Mouse (Mus musculus): ENCODE results near the gene Foxn3. TPM values are rescaled to one million over a fixed set of nuclear protein-coding genes. Genes with fewer than 3 reads are reported as not detected.

The Foxn3 gene
- polyA plus RNA-seq, 1 experiment, result 71.3 TPM

DNA sequence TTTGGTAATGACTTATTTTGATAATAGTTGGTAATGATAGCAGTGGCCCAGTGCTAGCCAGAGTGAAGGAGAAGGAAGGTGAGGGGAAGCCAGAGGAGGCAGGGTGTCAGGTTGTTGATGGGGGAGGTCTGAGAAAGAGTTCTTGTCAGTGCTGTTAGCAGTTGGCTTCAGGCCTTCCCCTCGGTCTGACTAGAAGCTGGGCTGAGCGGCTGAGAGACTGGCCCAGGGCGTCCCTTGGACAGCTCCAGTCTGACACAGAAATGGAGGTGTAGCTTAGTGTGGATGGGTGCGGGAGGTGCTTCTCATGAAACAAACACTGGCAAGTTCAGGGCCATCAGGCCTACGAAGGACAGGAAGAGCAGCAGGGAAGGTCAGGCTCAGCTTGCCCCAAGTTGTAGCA, 276.3 kb downstream of the Foxn3 start:
- Histone ChIP-seq H3K36me3 (ENCODE audit: control insufficient read depth, insufficient read depth, low read length) (no peaks in the 10 kb centered on the region), H3K4me3 (ENCODE audit: control insufficient read depth, insufficient read depth, low read length) (no peak overlapping the region), H3K4me1 (replicated peaks; ENCODE audit: control insufficient read depth, insufficient read depth, low read length) (peaks cover 40% of the 10 kb centered on the region), H3K27ac (ENCODE audit: control insufficient read depth, insufficient read depth, low read length) (no peak overlapping the region), H3K27me3 (ENCODE audit: control insufficient read depth, insufficient read depth, low read length) (no peaks in the 10 kb centered on the region)
- TF ChIP-seq POLR2A (IDR thresholded peaks at IDR 0.05; ENCODE audit: control insufficient read depth, extremely low read depth, insufficient read depth, low read length, poor library complexity) (no peak), CTCF (IDR thresholded peaks at IDR 0.05; ENCODE audit: borderline replicate concordance, control insufficient read depth, extremely low read depth, insufficient read depth, low read length, poor library complexity) (no peak)
- 94% methylated on average over 5 of the region's 5 CpGs for WGBS
- DNase-seq, result no peak

- no peak overlapping the region for H3K4me3 ChIP-seq (ENCODE audit: control insufficient read depth, insufficient read depth, low read length)
- no peaks in the 10 kb centered on the region for H3K36me3 ChIP-seq (ENCODE audit: control insufficient read depth, insufficient read depth, low read length)
- H3K27ac ChIP-seq (ENCODE audit: control insufficient read depth, insufficient read depth, low read length), result no peak overlapping the region
- no peak for DNase-seq
- H3K27me3 ChIP-seq (ENCODE audit: control insufficient read depth, insufficient read depth, low read length), result no peaks in the 10 kb centered on the region
- TF ChIP-seq CTCF (IDR thresholded peaks at IDR 0.05; ENCODE audit: borderline replicate concordance, control insufficient read depth, extremely low read depth, insufficient read depth, low read length, poor library complexity) (no peak), POLR2A (IDR thresholded peaks at IDR 0.05; ENCODE audit: control insufficient read depth, extremely low read depth, insufficient read depth, low read length, poor library complexity) (no peak)
- peaks cover 40% of the 10 kb centered on the region for H3K4me1 ChIP-seq (replicated peaks; ENCODE audit: control insufficient read depth, insufficient read depth, low read length)
- 92% methylated on average over 6 of the region's 6 CpGs for WGBS
Observed at GRCm38 (mm10) chr12:99286662-99287061, 276.7 kb downstream of the Foxn3 start.

DNA sequence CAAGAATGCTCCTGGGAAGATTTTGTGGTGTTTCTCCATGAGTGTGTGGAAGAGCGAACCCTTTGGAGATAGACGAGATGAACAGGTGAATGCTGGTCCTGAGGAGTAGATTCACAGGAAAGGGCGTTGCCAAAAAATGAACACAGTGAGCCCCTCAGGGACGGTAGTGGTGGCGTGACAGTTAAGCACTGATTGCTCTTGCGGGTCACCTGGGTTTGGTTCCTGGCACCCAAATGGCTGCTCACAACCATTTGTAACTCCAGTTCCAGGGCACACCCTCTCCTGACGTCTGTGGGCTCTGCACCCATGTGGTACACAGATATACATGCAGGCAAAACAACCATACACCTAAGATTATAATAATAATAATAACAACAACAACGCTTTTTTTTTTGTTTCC, 277.7 kb downstream of the Foxn3 start:
- no peak for DNase-seq
- Histone ChIP-seq H3K4me3 (ENCODE audit: control insufficient read depth, insufficient read depth, low read length) (no peak overlapping the region), H3K36me3 (ENCODE audit: control insufficient read depth, insufficient read depth, low read length) (no peaks in the 10 kb centered on the region), H3K27me3 (ENCODE audit: control insufficient read depth, insufficient read depth, low read length) (no peaks in the 10 kb centered on the region), H3K27ac (ENCODE audit: control insufficient read depth, insufficient read depth, low read length) (no peak overlapping the region), H3K4me1 (replicated peaks; ENCODE audit: control insufficient read depth, insufficient read depth, low read length) (peaks cover 34% of the 10 kb centered on the region)
- WGBS, result 94% methylated on average over 8 of the region's 8 CpGs
- TF ChIP-seq CTCF (IDR thresholded peaks at IDR 0.05; ENCODE audit: borderline replicate concordance, control insufficient read depth, extremely low read depth, insufficient read depth, low read length, poor library complexity) (no peak), POLR2A (IDR thresholded peaks at IDR 0.05; ENCODE audit: control insufficient read depth, extremely low read depth, insufficient read depth, low read length, poor library complexity) (no peak)

DNA sequence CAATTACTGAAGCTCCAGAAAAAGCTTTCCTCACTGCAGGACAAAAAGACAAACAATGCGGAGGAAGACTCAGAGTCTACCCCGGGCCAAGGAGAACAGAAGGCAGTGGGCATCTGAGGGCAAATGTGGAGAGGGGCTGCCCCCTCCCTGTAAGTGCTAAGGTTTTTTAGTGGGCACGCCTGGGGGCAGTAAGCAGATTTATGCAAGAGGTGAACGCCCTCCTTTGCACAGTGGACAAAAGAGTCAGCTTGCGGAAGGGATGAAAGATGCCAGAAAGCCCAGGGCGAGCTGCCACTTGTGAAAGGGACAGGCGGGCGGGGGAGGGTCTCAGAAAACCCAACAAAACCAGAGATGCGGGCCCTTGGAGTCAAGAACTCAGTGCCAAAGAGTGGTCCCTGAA, 278.2 kb downstream of the Foxn3 start:
- H3K27ac ChIP-seq (ENCODE audit: control insufficient read depth, insufficient read depth, low read length), result no peak overlapping the region
- 91% methylated on average over 9 of the region's 9 CpGs for WGBS
- no peaks in the 10 kb centered on the region for H3K27me3 ChIP-seq (ENCODE audit: control insufficient read depth, insufficient read depth, low read length)
- no peaks in the 10 kb centered on the region for H3K36me3 ChIP-seq (ENCODE audit: control insufficient read depth, insufficient read depth, low read length)
- no peak overlapping the region for H3K4me3 ChIP-seq (ENCODE audit: control insufficient read depth, insufficient read depth, low read length)
- TF ChIP-seq CTCF (IDR thresholded peaks at IDR 0.05; ENCODE audit: borderline replicate concordance, control insufficient read depth, extremely low read depth, insufficient read depth, low read length, poor library complexity) (no peak), POLR2A (IDR thresholded peaks at IDR 0.05; ENCODE audit: control insufficient read depth, extremely low read depth, insufficient read depth, low read length, poor library complexity) (no peak)
- DNase-seq, result no peak
- peaks cover 31% of the 10 kb centered on the region for H3K4me1 ChIP-seq (replicated peaks; ENCODE audit: control insufficient read depth, insufficient read depth, low read length)

- peak; percentile 31 for DNase-seq
- Histone ChIP-seq H3K27me3 (ENCODE audit: control insufficient read depth, insufficient read depth, low read length) (no peaks in the 10 kb centered on the region), H3K36me3 (ENCODE audit: control insufficient read depth, insufficient read depth, low read length) (no peaks in the 10 kb centered on the region), H3K4me3 (ENCODE audit: control insufficient read depth, insufficient read depth, low read length) (no peak overlapping the region), H3K27ac (ENCODE audit: control insufficient read depth, insufficient read depth, low read length) (peak overlapping the region; percentile 53; the same call in 1 of the 2 replicates), H3K4me1 (replicated peaks; ENCODE audit: control insufficient read depth, insufficient read depth, low read length) (peaks cover 31% of the 10 kb centered on the region)
- 44% methylated on average over 8 of the region's 8 CpGs for WGBS
- TF ChIP-seq POLR2A (IDR thresholded peaks at IDR 0.05; ENCODE audit: control insufficient read depth, extremely low read depth, insufficient read depth, low read length, poor library complexity) (no peak), CTCF (IDR thresholded peaks at IDR 0.05; ENCODE audit: borderline replicate concordance, control insufficient read depth, extremely low read depth, insufficient read depth, low read length, poor library complexity) (no peak)
Observed at GRCm38 (mm10) chr12:99284419-99285069, 278.8 kb downstream of the Foxn3 start.

GRCm38 (mm10) chr12:99280826-99281225, 282.6 kb downstream of the Foxn3 start:
- Histone ChIP-seq H3K4me3 (ENCODE audit: control insufficient read depth, insufficient read depth, low read length) (no peak overlapping the region), H3K27me3 (ENCODE audit: control insufficient read depth, insufficient read depth, low read length) (no peaks in the 10 kb centered on the region), H3K4me1 (replicated peaks; ENCODE audit: control insufficient read depth, insufficient read depth, low read length) (peaks cover 20% of the 10 kb centered on the region), H3K27ac (ENCODE audit: control insufficient read depth, insufficient read depth, low read length) (no peak overlapping the region), H3K36me3 (ENCODE audit: control insufficient read depth, insufficient read depth, low read length) (no peaks in the 10 kb centered on the region)
- DNase-seq, result no peak
- TF ChIP-seq CTCF (IDR thresholded peaks at IDR 0.05; ENCODE audit: borderline replicate concordance, control insufficient read depth, extremely low read depth, insufficient read depth, low read length, poor library complexity), result no peak
- TF ChIP-seq POLR2A (IDR thresholded peaks at IDR 0.05; ENCODE audit: control insufficient read depth, extremely low read depth, insufficient read depth, low read length, poor library complexity), result no peak
- WGBS, result 94% methylated on average over 13 of the region's 13 CpGs

DNA sequence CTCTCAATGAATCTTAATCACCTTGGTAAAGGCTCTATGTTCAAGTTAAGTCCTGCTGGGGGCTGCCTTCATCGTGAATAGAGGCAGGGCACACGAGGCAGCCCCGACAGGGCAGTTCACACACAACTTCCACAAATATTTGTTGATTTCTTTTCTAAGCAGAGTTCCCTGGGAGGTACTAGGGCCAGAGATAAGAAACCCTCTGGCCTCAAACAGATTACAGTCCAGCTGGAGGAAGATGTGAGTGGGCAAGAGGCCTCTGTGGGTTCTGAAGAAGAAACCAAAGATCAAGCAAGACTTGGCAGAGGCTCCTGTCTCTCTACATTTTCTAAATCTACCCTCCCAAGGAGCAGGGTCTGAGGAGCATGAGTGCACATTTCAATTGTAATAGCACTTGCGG, 283.1 kb downstream of the Foxn3 start:
- no peak for TF ChIP-seq CTCF (IDR thresholded peaks at IDR 0.05; ENCODE audit: borderline replicate concordance, control insufficient read depth, extremely low read depth, insufficient read depth, low read length, poor library complexity)
- TF ChIP-seq POLR2A (IDR thresholded peaks at IDR 0.05; ENCODE audit: control insufficient read depth, extremely low read depth, insufficient read depth, low read length, poor library complexity), result no peak
- 77% methylated on average over 4 of the region's 4 CpGs for WGBS
- Histone ChIP-seq H3K36me3 (ENCODE audit: control insufficient read depth, insufficient read depth, low read length) (no peaks in the 10 kb centered on the region), H3K27me3 (ENCODE audit: control insufficient read depth, insufficient read depth, low read length) (no peaks in the 10 kb centered on the region), H3K4me1 (replicated peaks; ENCODE audit: control insufficient read depth, insufficient read depth, low read length) (peaks cover 15% of the 10 kb centered on the region), H3K4me3 (ENCODE audit: control insufficient read depth, insufficient read depth, low read length) (no peak overlapping the region), H3K27ac (ENCODE audit: control insufficient read depth, insufficient read depth, low read length) (no peak overlapping the region)
- DNase-seq, result no peak

Data from thymus, adult 2 months (tissue).